Mouse (Mus musculus): ENCODE data around the gene Enpp6.

Gene Enpp6

DNA sequence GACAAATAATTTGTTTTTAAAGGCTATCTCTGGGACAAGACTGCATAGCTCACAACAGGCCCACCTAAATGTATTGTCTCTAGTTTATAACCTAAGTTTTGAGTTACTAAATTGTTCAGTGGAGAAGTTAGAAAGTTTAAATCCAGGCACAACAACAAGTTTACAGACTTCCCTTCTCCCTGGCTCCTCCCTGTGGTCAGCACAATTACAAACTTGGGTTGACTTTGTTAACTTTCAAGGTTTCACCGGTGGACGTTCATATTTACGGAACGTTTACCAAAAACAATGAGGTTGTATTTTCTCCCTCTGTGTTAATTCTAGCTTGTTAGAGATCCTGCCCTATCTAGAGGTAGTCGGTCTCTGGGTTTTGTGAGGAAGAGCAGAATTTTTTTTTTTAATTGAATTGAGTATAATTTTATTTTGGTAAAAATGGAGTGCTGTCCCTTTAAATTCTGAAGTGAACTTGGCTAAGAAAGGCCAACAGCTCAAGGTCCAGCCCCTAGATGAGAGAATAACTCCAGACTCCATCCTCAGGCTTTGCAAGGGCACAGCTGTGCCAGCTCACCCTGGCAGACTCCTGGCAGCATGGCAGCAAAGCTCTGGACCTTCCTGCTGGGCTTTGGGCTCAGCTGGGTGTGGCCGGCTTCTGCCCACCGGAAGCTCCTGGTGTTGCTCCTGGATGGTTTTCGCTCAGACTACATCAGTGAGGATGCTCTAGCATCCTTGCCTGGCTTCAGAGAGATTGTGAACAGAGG, at the start of gene Enpp6:
TSS of gene Enpp6 (plus strand) at position 502 of the 755 bp plus-strand sequence.
- no peak for DNase-seq (ENCODE audit: low read depth, low spot score)

DNA sequence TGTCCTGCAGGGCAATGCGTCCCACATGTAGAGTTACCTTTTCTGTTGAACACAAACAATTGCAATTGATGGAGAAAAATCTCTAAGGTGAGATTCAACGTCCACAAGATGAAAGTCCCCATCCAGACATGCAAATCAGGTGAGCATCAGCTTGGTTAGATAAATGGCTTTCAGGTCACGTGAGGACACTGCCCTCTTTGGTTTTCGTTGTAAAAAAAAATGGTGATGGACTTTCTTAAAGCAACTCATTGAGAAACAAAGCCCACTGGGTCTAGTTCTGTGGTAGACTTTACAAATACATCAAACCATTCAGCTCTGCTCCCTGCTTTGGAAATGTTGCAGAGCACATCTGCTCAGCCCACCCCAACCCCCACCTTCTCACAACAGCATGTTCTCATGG, 48.5 kb upstream of the Enpp6 start:
- DNase-seq (ENCODE audit: low read depth, low spot score) = no peak

- no peak for DNase-seq (ENCODE audit: low read depth, low spot score)
Measured at GRCm38 (mm10) chr8:46941295-46941694, 45.4 kb upstream of the Enpp6 start.

GRCm38 (mm10) chr8:46941731-46942650, 44.7 kb upstream of the Enpp6 start:
- no peak for DNase-seq (ENCODE audit: low read depth, low spot score)

DNA sequence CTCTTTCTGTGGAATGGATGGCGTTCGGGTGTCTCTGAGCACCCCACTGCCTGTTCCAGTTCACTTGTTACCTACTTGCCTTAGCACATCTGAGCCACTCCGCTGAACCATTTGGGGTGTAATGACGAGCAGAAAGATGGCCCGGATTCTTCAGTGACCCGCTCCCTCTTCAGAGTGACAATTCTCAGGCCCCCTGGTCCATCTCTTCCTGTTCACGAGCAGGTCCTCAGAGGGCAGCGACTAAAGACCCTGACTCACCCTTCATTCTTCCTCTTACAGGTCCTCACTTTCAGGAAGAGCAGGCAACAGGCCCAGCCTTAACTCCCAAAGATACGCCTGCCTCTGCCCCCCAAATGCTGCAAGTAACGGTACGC, 44.0 kb upstream of the Enpp6 start:
- DNase-seq (ENCODE audit: low read depth, low spot score) = no peak

GRCm38 (mm10) chr8:46943337-46943736, 43.4 kb upstream of the Enpp6 start:
- DNase-seq (ENCODE audit: low read depth, low spot score) = no peak

DNA sequence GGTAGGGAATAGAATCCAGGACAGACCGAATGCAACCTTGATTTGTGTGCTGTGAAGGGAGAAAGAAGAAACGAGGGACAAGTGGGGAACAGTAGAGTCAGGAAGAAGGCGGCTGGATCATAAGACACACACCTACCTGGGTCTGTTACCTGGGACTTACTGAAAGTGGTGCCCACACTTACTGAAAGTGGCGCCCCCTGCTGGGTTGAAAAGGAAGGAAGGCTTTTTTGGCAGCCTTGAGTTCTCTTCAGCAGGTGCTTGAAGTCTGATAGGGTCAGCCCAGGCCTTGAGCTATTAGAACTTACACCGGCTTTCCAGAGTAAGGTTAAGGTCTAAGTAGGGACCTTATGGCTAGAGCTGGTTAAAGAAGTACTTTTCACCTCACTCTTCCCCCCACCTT, 40.5 kb upstream of the Enpp6 start:
- DNase-seq (ENCODE audit: low read depth, low spot score) = no peak

- no peak for DNase-seq (ENCODE audit: low read depth, low spot score)
Measured at GRCm38 (mm10) chr8:46948091-46948757, 38.5 kb upstream of the Enpp6 start.

GRCm38 (mm10) chr8:46953472-46953871, 33.2 kb upstream of the Enpp6 start:
- peak; percentile 66 for DNase-seq (ENCODE audit: low read depth, low spot score)

DNA sequence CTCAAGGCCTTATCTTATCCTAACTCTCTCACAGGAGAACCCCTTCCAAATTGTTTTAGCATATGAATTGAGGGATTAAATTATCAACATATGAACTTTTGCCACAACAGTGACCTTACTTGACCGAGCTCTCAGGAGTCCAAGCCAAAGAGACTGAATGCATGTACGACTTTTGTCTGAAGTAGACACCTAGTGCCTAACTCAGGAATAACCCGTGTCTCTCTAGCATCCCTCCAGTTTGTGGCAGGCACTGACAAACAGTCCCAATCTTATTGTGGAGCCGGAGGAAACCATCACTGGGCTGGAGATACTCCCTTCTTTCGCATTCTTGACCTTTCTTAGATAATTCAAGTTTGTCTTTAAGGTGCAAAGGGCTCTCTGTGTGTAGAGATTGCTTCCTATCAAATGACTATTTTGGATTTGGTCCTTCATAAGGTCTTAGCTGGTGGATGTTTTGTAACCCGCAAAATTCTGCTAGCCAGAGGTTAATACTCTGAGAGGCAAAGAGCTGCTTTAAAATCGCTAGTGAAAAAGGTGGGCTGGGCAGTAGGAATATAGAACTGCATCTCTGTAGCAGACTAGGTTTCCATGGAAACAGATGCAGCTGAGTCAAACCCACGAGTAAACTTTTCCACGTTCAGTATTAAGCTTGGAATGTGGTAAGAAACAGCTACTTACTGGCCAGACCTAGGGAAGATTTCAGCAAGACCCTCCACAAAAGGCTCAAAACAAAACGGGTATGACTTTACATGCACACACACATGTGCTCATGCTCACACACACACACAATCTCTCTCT, 23.9 kb upstream of the Enpp6 start:
- DNase-seq (ENCODE audit: low read depth, low spot score) = no peak

GRCm38 (mm10) chr8:46963619-46964145, 23.0 kb upstream of the Enpp6 start:
- DNase-seq (ENCODE audit: low read depth, low spot score) = no peak

GRCm38 (mm10) chr8:46965812-46966211, 20.9 kb upstream of the Enpp6 start:
- DNase-seq (ENCODE audit: low read depth, low spot score) = no peak

GRCm38 (mm10) chr8:46968721-46969120, 18.0 kb upstream of the Enpp6 start:
- no peak for DNase-seq (ENCODE audit: low read depth, low spot score)

GRCm38 (mm10) chr8:46969386-46969785, 17.3 kb upstream of the Enpp6 start:
- DNase-seq (ENCODE audit: low read depth, low spot score) = no peak

DNA sequence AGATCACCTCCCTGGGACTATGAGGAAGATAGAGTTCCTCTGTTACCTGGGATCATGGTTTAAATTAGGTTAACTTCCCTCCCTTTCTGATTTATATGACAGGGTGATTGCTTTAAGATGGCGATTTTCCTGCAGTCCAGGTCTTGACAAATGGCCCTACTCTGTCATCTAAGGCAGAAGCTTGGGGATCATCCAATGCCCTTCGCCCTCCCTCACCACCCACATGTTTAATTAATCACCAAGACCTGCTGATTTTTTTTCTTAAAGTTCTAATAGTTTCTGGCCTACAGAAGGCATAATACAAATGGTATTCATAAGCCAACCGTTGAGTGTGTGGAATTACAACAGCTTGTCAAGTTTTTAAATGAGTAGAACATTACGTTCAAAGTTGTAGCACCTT, 9.3 kb upstream of the Enpp6 start:
- DNase-seq (ENCODE audit: low read depth, low spot score) = no peak

GRCm38 (mm10) chr8:46982166-46982565, 4.5 kb upstream of the Enpp6 start:
- no peak for DNase-seq (ENCODE audit: low read depth, low spot score)

- no peak for DNase-seq (ENCODE audit: low read depth, low spot score)
Measured at GRCm38 (mm10) chr8:46982770-46983169, 3.9 kb upstream of the Enpp6 start.

DNA sequence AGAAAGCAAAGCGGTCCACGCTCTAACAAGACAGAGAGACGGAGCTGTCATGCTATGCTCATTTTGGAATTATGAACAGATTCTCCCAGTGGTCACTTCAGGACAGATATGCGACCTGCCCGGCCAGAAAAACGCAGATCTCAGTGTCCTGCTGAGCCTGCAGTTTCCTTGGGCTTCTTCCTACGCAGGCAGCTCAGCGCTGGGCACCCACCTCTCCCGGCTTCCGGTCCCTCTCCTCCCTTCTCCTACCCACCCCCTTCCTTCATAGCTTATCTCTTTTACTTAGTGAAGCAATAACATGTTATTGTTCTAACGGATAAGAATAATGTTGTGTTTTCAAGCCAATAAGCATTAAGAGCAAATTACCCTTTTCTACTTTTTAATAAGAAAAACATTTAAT, 2.0 kb upstream of the Enpp6 start:
- DNase-seq (ENCODE audit: low read depth, low spot score) = no peak

GRCm38 (mm10) chr8:46988366-46988765, 1.7 kb downstream of the Enpp6 start:
- no peak for DNase-seq (ENCODE audit: low read depth, low spot score)

GRCm38 (mm10) chr8:46991081-46991480, 4.4 kb downstream of the Enpp6 start:
- no peak for DNase-seq (ENCODE audit: low read depth, low spot score)

GRCm38 (mm10) chr8:46992579-46992978, 5.9 kb downstream of the Enpp6 start:
- no peak for DNase-seq (ENCODE audit: low read depth, low spot score)
